Mouse (Mus musculus): ENCODE measurements around the gene Fignl1.

DNA sequence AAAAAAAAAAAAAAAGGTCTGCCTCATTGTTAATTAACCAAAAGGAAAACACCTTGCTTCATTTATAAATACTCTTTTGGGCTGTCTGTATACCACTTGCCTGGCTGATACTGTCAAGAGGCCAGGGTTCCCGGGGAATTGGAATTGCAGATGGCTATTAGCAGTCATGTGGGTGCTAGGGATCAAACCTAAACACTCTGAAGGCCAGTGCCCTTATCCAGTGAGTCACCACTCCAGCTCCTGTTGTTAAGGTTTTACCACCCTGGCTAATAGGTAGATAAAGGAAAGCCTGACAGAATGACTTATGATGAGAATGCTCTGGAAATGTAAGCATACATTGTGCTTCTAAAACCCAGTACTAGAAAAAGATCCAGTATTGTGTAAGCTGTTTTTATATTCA is 14.1 kb downstream of the Fignl1 start:
- TF ChIP-seq CTCF (IDR thresholded peaks at IDR 0.05; ENCODE audit: borderline replicate concordance, insufficient read depth, low read length), result no peak
- no peak for TF ChIP-seq POLR2A (IDR thresholded peaks at IDR 0.05; ENCODE audit: low read depth, low read length)

Data from embryonic fibroblast, embryonic 13.5 days (primary cell).